Mouse (Mus musculus) G1E (cell line): Measurements from ENCODE around the gene Txnrd2. TPM values are rescaled to one million over a fixed set of nuclear protein-coding genes. Genes with fewer than 3 reads are reported as not detected.

ENCODE experiments used
- ATAC-seq: 2 replicates; pipeline ENCODE4 v1.8.0; 2016; ENCODE audit warnings: mild to moderate bottlenecking; ENCODE audit not compliant: insufficient number of reproducible peaks, poor library complexity, low FRiP score, severe bottlenecking; ENCODE audit errors: extremely low read depth
- DNase-seq: peaks from one replicate; pipeline ENCODE4 v3.0.0; 2012; ENCODE audit warnings: low spot score
- H3K27me3 ChIP-seq: 2 replicates; pipeline ENCODE4 v1.6.1; 2012; ENCODE audit warnings: mild to moderate bottlenecking, low read length, inconsistent platforms; ENCODE audit not compliant: insufficient read depth
- H3K36me3 ChIP-seq: replicated peaks from 2 replicates; pipeline ENCODE3; 2012; ENCODE audit warnings: mild to moderate bottlenecking, inconsistent platforms
- H3K4me1 ChIP-seq: 2 replicates; pipeline ENCODE4 v1.6.1; 2012; ENCODE audit warnings: low read depth, low read length, inconsistent platforms, mixed read lengths; ENCODE audit not compliant: insufficient read depth
- H3K4me3 ChIP-seq: 2 replicates; pipeline ENCODE4 v1.5.1; 2012; ENCODE audit warnings: low read depth, mild to moderate bottlenecking, inconsistent platforms, low read length, moderate library complexity, mixed read lengths
- H3K9me3 ChIP-seq: replicated peaks from 2 replicates; pipeline ENCODE4 v1.6.1; 2012; ENCODE audit warnings: inconsistent platforms
- CTCF ChIP-seq: IDR thresholded peaks from 2 replicates; pipeline ENCODE4 v1.5.1; 2012; ENCODE audit warnings: low read depth, low read length, inconsistent platforms, mixed read lengths
- GATA1 ChIP-seq: IDR thresholded peaks from 2 replicates; pipeline ENCODE4 v1.6.1; 2012; ENCODE audit warnings: borderline replicate concordance, low read length, inconsistent platforms, mixed read lengths
- GATA2 ChIP-seq: IDR thresholded peaks from 2 replicates; pipeline ENCODE4 v1.6.1; 2012; ENCODE audit warnings: low read depth, low read length, inconsistent platforms, borderline replicate concordance
- POLR2AphosphoS5 ChIP-seq: IDR thresholded peaks from 2 replicates; pipeline ENCODE4 v1.6.1; 2012; ENCODE audit warnings: low read depth, low read length, inconsistent platforms; ENCODE audit not compliant: insufficient replicate concordance
- TAL1 ChIP-seq: conservative IDR thresholded peaks from 2 replicates; pipeline ENCODE4 v1.6.1; 2012; ENCODE audit warnings: low read depth, low read length, inconsistent platforms, mixed read lengths
- polyA plus RNA-seq: library from polyadenylated mRNA; stranded (reverse); fragments of >175 nt; gene quantifications from 2 replicates; pipeline ENCODE4 v1.2.3, GENCODE M21; 2012
- total RNA-seq, 2 experiments: library from RNA; stranded (forward) in 1 of 2; stranded (reverse) in 1 of 2; fragments of 200-1000 nt in 1 of 2; fragments of >200 nt in 1 of 2; fragmentation: Nextera tagmentation in 1 of 2; gene quantifications; 2 replicates each; pipeline ENCODE4 v1.2.3; 2014 to 2017

The Txnrd2 gene
- total and polyA plus RNA-seq, 3 experiments = 18.3 to 50.3 (median 18.5) TPM

DNA sequence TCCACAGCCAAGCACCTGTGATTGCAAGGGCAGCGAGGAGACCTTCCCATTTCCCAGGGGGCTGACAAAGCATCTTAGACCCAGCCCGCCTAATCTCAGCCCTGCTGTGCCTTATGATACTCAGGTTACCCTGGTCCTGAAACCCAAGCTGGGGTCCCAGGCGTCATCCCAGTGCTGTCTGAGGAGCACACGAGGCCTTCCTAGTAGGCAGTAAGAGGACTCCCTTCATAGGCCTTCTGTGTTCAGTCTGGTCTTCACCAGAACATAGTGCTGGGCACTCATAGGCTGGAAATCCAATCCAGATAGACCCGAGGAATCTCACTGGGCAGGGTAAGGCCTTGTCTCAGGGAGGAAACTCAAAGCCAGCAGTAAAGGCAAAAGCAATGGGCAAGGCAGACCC, 57.7 kb downstream of the Txnrd2 start:
- H3K9me3 ChIP-seq = no peaks in the 10 kb centered on the region
- DNase-seq = no peak
- peaks cover 59% of the 10 kb centered on the region for H3K36me3 ChIP-seq
- H3K4me3 ChIP-seq = no peak overlapping the region
- H3K4me1 ChIP-seq = peaks cover 17% of the 10 kb centered on the region
- H3K27me3 ChIP-seq = no peaks in the 10 kb centered on the region
- TF ChIP-seq CTCF (no peak), TAL1 (no peak), GATA2 (no peak), GATA1 (no peak), POLR2AphosphoS5 (no peak)
- ATAC-seq = no peak

DNA sequence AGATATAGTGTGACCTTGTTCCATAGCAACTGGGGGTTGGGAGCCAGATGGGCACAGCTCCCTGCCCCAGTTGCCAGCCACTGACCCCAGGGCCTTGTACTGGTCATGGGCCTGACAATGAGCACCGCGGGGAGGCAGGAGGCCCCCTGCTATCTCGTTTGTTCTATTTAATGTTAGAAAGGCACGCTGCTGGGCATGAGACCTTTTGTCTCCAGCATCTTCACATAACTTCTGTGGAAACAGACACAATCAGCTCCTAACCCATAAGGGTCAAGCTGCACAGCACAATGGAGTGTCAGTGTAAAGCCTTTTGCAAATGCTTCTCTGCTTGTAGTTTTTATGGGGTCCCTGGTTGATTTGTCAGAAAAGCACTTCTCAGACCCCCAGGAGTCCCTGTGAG, 58.2 kb downstream of the Txnrd2 start:
- no peak for DNase-seq
- TF ChIP-seq GATA1 (no peak), GATA2 (no peak), POLR2AphosphoS5 (no peak), CTCF (no peak), TAL1 (no peak)
- H3K4me1 ChIP-seq = peaks cover 12% of the 10 kb centered on the region
- ATAC-seq = no peak
- no peak overlapping the region for H3K4me3 ChIP-seq
- H3K36me3 ChIP-seq = peaks cover 54% of the 10 kb centered on the region
- H3K9me3 ChIP-seq = no peaks in the 10 kb centered on the region
- no peaks in the 10 kb centered on the region for H3K27me3 ChIP-seq

DNA sequence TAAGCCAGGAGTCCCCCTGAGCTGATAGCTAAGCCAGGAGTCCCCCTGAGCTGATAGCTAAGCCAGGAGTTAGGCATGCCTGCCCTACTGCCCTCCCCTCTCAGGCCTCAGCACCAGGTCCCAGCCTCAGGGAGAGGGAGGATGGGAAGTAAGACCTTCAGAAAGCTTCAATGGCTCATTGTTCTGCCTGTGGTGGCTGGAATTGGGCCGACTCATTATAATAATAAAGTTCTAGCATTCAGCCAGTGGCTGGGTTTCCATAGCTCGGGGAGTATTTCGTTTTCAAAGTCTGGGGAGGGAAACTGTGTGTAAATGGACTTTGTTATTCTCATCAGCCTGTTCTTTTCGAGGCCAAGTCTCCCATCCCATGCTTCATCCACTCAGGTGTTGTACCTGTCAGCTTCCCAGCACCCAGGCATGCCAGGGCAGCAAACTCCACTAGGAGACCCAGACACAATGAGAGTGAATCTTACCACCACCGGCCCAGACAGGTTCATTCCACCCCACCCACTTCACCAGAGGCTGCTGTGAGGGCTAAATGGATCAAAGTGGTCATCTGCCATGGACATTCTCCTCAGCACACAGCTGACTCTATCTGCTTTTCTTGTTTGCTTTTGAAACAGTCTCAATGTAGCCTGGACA, 58.7 kb downstream of the Txnrd2 start:
- no peak overlapping the region for H3K4me3 ChIP-seq
- ATAC-seq = no peak
- H3K4me1 ChIP-seq = peaks cover 7% of the 10 kb centered on the region
- DNase-seq = no peak
- H3K27me3 ChIP-seq = no peaks in the 10 kb centered on the region
- TF ChIP-seq GATA1 (no peak), GATA2 (no peak)
- H3K36me3 ChIP-seq = peaks cover 49% of the 10 kb centered on the region
- H3K9me3 ChIP-seq = no peaks in the 10 kb centered on the region

DNA sequence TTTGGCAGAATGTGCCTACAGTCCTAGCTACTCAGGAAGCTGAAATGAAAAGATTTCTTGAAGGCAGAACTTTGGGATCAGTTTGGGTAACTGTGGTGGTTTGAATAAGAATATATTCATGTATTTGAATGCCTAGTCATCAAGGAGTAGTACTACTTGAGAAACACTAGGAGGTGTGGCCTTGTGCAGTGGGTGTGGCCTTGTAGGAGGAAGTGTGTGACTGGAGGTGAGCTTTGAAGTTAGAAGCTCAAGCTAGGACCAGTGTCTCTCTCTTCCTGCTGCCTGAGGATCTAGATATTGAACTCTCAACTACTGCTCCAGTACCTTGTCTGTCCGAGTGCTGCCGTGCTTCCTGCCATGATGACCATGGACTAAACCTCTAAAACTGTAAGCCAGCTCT, 59.9 kb downstream of the Txnrd2 start:
- DNase-seq = no peak
- no peaks in the 10 kb centered on the region for H3K27me3 ChIP-seq
- no peak overlapping the region for H3K4me3 ChIP-seq
- no peaks in the 10 kb centered on the region for H3K9me3 ChIP-seq
- peaks cover 10% of the 10 kb centered on the region for H3K4me1 ChIP-seq
- ATAC-seq = no peak
- H3K36me3 ChIP-seq = peaks cover 37% of the 10 kb centered on the region
- TF ChIP-seq POLR2AphosphoS5 (no peak), TAL1 (no peak), CTCF (no peak), GATA2 (no peak), GATA1 (no peak)

DNA sequence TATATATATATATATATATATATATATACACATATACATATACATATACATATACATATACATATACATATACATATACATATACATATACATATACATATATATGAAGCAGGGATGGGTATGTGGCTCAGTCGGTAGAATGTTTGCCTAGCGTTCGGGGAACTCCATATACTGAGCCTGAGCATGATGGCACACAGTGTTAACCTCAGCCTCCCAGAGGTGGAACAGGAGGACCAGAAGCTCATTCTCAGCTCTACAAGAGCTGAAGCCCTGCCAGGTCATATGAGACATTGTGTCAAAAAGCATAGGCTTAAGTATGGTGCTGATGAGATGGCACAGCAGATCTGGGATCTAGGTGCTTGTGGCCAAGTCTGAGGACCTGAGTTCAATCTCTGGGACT, 64.1 kb downstream of the Txnrd2 start:
- Histone ChIP-seq H3K4me1 (peaks cover 11% of the 10 kb centered on the region), H3K36me3 (peaks cover 5% of the 10 kb centered on the region), H3K27me3 (no peaks in the 10 kb centered on the region), H3K4me3 (no peak overlapping the region), H3K9me3 (no peaks in the 10 kb centered on the region)
- TF ChIP-seq GATA1 = no peak
- no peak for TF ChIP-seq TAL1
- no peak for TF ChIP-seq GATA2
- no peak for TF ChIP-seq POLR2AphosphoS5
- TF ChIP-seq CTCF = no peak
- ATAC-seq = no peak
- DNase-seq = no peak

DNA sequence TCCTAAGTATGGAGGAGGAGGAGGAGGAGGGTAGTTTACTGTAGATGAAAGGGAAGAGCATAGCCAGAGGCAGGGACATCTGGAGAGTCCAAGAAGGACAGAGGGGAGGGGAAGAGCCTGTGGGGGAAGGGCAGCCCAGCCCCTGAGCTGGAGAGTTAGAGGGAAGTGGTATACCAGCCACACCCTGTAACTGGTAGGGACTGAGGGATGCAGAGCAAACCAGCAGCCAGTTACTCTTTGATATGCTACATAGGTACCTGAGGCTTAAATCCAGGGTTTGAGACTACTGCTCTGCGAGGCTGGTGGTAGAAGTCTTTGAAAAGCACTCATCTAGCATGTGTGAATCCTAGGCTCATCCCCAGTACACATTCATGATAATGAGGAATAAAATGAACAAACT, 64.7 kb downstream of the Txnrd2 start:
- Histone ChIP-seq H3K36me3 (peaks cover 5% of the 10 kb centered on the region), H3K27me3 (no peaks in the 10 kb centered on the region), H3K4me3 (no peak overlapping the region), H3K4me1 (peaks cover 11% of the 10 kb centered on the region), H3K9me3 (no peaks in the 10 kb centered on the region)
- TF ChIP-seq CTCF (no peak), GATA2 (no peak), POLR2AphosphoS5 (no peak), TAL1 (no peak), GATA1 (no peak)
- no peak; the same call in 1 of the 2 replicates for ATAC-seq
- no peak for DNase-seq
